Comparison of ENCODE assay signal across 9 mouse cellular contexts in genomic region chr3:135307411-135308259, GRCm38 (mm10). TPM values are rescaled to one million over a fixed set of nuclear protein-coding genes. Genes with fewer than 3 reads are reported as not detected.
DNase-seq lines count a peak whose midpoint lies in the region; ATAC-seq and TF ChIP-seq lines count a peak whose summit lies in the region.
"Had no signal": no experiment of that assay in that cellular context is flagged by ENCODE, and none has a peak within 500 bp of the region (broad histone marks: within the 10 kb centered on the region; RNA-seq: fewer than 3 reads in every experiment).

Slc9b2 (plus strand) TSS chr3:135307700.

- WGBS in hindbrain, embryonic 13.5 days = 14% methylated on average over 28 of the region's 28 CpGs
- 9% methylated on average over 28 of the region's 28 CpGs for WGBS in liver, embryonic 12.5 days (ENCODE audit: insufficient replicate concordance)
- WGBS in midbrain, postnatal 0 days = 14% methylated on average over 22 of the region's 28 CpGs

- H3K27me3 ChIP-seq in hindbrain, embryonic 13.5 days = peaks cover 10% of the 10 kb centered on the region; the same call in 1 of the 2 replicates
- H3K27me3 ChIP-seq in liver, embryonic 12.5 days (replicated peaks) = peaks cover 13% of the 10 kb centered on the region; the same call in 1 of the 2 replicates
- H3K27me3 ChIP-seq in midbrain, postnatal 0 days (ENCODE audit: insufficient read depth, low read length) = no peaks in the 10 kb centered on the region
- H3K27me3 ChIP-seq: Patski had no signal

- H3K4me3 ChIP-seq in hindbrain, embryonic 13.5 days = peak within 1 kb of the TSS; percentile 36
- peak within 1 kb of the TSS; percentile 36 for H3K4me3 ChIP-seq in liver, embryonic 12.5 days
- H3K4me3 ChIP-seq in midbrain, postnatal 0 days (ENCODE audit: low read depth, low read length) = peak within 1 kb of the TSS; percentile 28; the same call in 1 of the 2 replicates

- peak within 1 kb of the TSS; percentile 43; the same call in 1 of the 2 replicates for H3K9ac ChIP-seq in hindbrain, embryonic 13.5 days
- no peak within 1 kb of the TSS for H3K9ac ChIP-seq in liver, embryonic 12.5 days
- H3K9ac ChIP-seq in midbrain, postnatal 0 days (replicated peaks; ENCODE audit: low read length, poor library complexity, severe bottlenecking) = 0 out of 2 replicates have a peak within 1 kb of the TSS, but pooled peaks have one; percentile 30

- DNase-seq in cerebellum, postnatal 25 days = peak; percentile 27 to 56
- no peak for DNase-seq in cerebellum, adult 9-10 months
- DNase-seq in embryo, embryonic 11 days = peak; percentile 72
- peak; percentile 38 for DNase-seq in midbrain, postnatal 0 days (ENCODE audit: low spot score)
- DNase-seq in thymus, postnatal 14 days = peak; percentile 61

- no peaks in the 10 kb centered on the region for H3K9me3 ChIP-seq in hindbrain, embryonic 13.5 days
- no peaks in the 10 kb centered on the region for H3K9me3 ChIP-seq in liver, embryonic 12.5 days (replicated peaks)
- no peaks in the 10 kb centered on the region for H3K9me3 ChIP-seq in midbrain, postnatal 0 days (ENCODE audit: low read length)

- no peaks in the 10 kb centered on the region for H3K36me3 ChIP-seq in hindbrain, embryonic 13.5 days
- H3K36me3 ChIP-seq in liver, embryonic 12.5 days = no peaks in the 10 kb centered on the region
- no peaks in the 10 kb centered on the region for H3K36me3 ChIP-seq in midbrain, postnatal 0 days (ENCODE audit: insufficient read depth, low read length)

- no peak for TF ChIP-seq CTCF in midbrain, postnatal 0 days (IDR thresholded peaks at IDR 0.05)

- ATAC-seq in CD4-positive, CD25-positive, alpha-beta regulatory T cell, adult 4 months = peak; percentile 98
- peak; percentile 87 for ATAC-seq in hindbrain, embryonic 13.5 days (ENCODE audit: low FRiP score)
- peak; percentile 90 for ATAC-seq in liver, embryonic 12.5 days
- ATAC-seq in midbrain, postnatal 0 days (ENCODE audit: low FRiP score) = peak; percentile 81
- ATAC-seq: Patski had no signal

- H3K27ac ChIP-seq in hindbrain, embryonic 13.5 days = no peak within 1 kb of the TSS
- H3K27ac ChIP-seq in liver, embryonic 12.5 days = no peak within 1 kb of the TSS
- no peak within 1 kb of the TSS for H3K27ac ChIP-seq in midbrain, postnatal 0 days (ENCODE audit: low read depth, low read length)

- H3K4me2 ChIP-seq in hindbrain, embryonic 13.5 days = peak within 1 kb of the TSS; percentile 58
- H3K4me2 ChIP-seq in liver, embryonic 12.5 days = peak within 1 kb of the TSS; percentile 65
- peak within 1 kb of the TSS; percentile 60 for H3K4me2 ChIP-seq in midbrain, postnatal 0 days (ENCODE audit: low read depth, low read length, poor library complexity, severe bottlenecking)

- H3K4me1 ChIP-seq in hindbrain, embryonic 13.5 days (replicated peaks) = peaks cover 19% of the 10 kb centered on the region
- peaks cover 14% of the 10 kb centered on the region for H3K4me1 ChIP-seq in liver, embryonic 12.5 days
- no peaks in the 10 kb centered on the region for H3K4me1 ChIP-seq in midbrain, postnatal 0 days (ENCODE audit: insufficient read depth, low read length)

RNA-seq across cellular contexts. Expression of gene Slc9b2, which starts in this region (rescaled TPM):
- polyA plus RNA-seq in CD4-positive, CD25-positive, alpha-beta regulatory T cell, adult 4 months (2017; shearing (Covaris generic)) = 10 to 100 TPM; 13.6 to 18.6 TPM
- 1.1 and 1.4 TPM in 2 replicates for polyA plus RNA-seq in hindbrain, embryonic 13.5 days (2015; fragmentation: Nextera tagmentation; extraction: Ambion mirVana)
- 0.24 and 0.49 TPM in 2 replicates for polyA plus RNA-seq in liver, embryonic 12.5 days (2016; fragmentation: Nextera tagmentation; extraction: Ambion mirVana)
- 1.8 and 2.1 TPM in 2 replicates for total RNA-seq in midbrain, postnatal 0 days (2014; rRNA removed)
- 2.6 and 2.8 TPM in 2 replicates for polyA plus RNA-seq in midbrain, postnatal 0 days (2015; fragmentation: Nextera tagmentation; extraction: Ambion mirVana)
- polyA plus RNA-seq: Patski had no signal

Comparison
In these comparisons a context has a peak if more than half of its experiments do, and no peak if none do; other contexts are left out.
1. Peak in ATAC-seq, H3K4me3 ChIP-seq and H3K4me2 ChIP-seq in liver, embryonic 12.5 days; RNA of the gene not detected or under 1 TPM.